Mouse (Mus musculus) testis, adult 2 months (tissue): ENCODE data around the gene Ninj1.

Source experiments
- CTCF ChIP-seq: fragments of 200-500 bp; IDR thresholded peaks from 2 replicates; pipeline ENCODE4 v1.5.1; 2012; ENCODE audit warnings: low read depth, mild to moderate bottlenecking, inconsistent platforms, low read length, moderate library complexity; ENCODE audit not compliant: control insufficient read depth, insufficient read depth, insufficient replicate concordance
- POLR2A ChIP-seq: fragments of 200-500 bp; IDR thresholded peaks from 2 replicates; pipeline ENCODE4 v1.6.1; 2012; ENCODE audit warnings: low read depth, mild to moderate bottlenecking, inconsistent platforms, low read length, moderate library complexity; ENCODE audit not compliant: control insufficient read depth

DNA sequence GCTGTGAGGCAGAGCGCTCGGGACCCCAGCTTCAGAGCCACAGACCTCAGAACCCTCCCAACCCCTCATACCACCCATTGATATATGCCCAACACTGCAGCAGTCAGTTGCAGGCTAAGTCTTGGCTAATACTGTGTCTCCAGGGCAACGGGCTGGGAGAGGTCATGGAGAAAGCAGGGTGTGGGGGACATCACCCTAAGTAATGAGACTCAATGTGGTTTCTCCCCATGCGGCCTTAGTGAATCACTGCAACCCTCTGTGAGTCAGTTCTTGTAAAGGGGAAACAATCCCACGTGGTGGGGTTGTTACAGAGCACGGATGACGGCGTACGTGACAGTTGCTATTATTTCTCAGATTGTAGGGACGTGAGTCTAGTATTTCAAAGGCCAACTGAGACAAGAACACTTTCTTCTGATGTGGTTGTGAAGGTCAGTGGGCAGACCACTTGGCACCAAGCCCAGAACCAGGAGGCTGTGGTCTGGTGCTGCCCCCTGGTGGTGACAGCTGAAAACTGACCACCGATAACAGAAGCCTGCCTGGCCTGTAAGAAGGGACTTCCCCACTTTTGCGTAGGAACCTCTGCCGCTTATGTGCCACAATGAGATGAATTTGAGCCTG lies 18.2 kb downstream of the Ninj1 start:
- peak; percentile 95 for TF ChIP-seq CTCF
- no peak for TF ChIP-seq POLR2A
